Mouse (Mus musculus) liver, adult 2 months (tissue): ENCODE data around the gene Sigirr. TPM values are rescaled to one million over a fixed set of nuclear protein-coding genes. Genes with fewer than 3 reads are reported as not detected.
A peak's percentile ranks its signal among the peaks of the same experiment; 100 is the strongest.

ENCODE experiments used
- DNase-seq: peaks from one replicate; pipeline ENCODE4 v3.0.0-alpha.2; 2011; ENCODE audit warnings: low read depth, low spot score; ENCODE audit errors: extremely low read depth
- H3K27ac ChIP-seq: fragments of 200-500 bp; replicated peaks from 2 replicates; pipeline ENCODE4 v1.5.1; 2012; ENCODE audit warnings: low read depth, mild to moderate bottlenecking, control low read depth, inconsistent platforms, low read length; ENCODE audit not compliant: insufficient read depth
- H3K27me3 ChIP-seq: fragments of 200-500 bp; 2 replicates; pipeline ENCODE4 v1.6.1; 2012; ENCODE audit warnings: mild to moderate bottlenecking, moderate library complexity, low read length, inconsistent platforms; ENCODE audit not compliant: control insufficient read depth, insufficient read depth
- H3K36me3 ChIP-seq: fragments of 200-500 bp; 2 replicates; pipeline ENCODE4 v1.6.1; 2012; ENCODE audit warnings: low read length, inconsistent platforms; ENCODE audit not compliant: control insufficient read depth, insufficient read depth
- H3K4me1 ChIP-seq: fragments of 200-500 bp; 2 replicates; pipeline ENCODE4 v1.6.1; 2011; ENCODE audit warnings: low read length; ENCODE audit not compliant: control insufficient read depth, insufficient read depth
- H3K4me3 ChIP-seq: fragments of 200-500 bp; 2 replicates; pipeline ENCODE4 v1.5.1; 2011; ENCODE audit warnings: low read depth, mild to moderate bottlenecking, control low read depth, low read length, moderate library complexity; ENCODE audit not compliant: insufficient read depth
- H3K79me2 ChIP-seq: fragments of 200-500 bp; 2 replicates; pipeline ENCODE4 v1.6.1; 2012; ENCODE audit warnings: inconsistent platforms, mild to moderate bottlenecking, low read length, moderate library complexity; ENCODE audit not compliant: control insufficient read depth, insufficient read depth
- H3K9ac ChIP-seq: fragments of 200-500 bp; 2 replicates; pipeline ENCODE4 v1.6.1; 2012; ENCODE audit warnings: low read depth, mild to moderate bottlenecking, control low read depth, inconsistent platforms, low read length
- CTCF ChIP-seq: fragments of 200-500 bp; IDR thresholded peaks from 2 replicates; pipeline ENCODE4 v1.5.1; 2011; ENCODE audit warnings: low read depth, low read length, control low read depth
- POLR2A ChIP-seq: fragments of 200-500 bp; IDR thresholded peaks from 2 replicates; pipeline ENCODE4 v1.6.1; 2011; ENCODE audit warnings: low read length, control low read depth; ENCODE audit not compliant: insufficient read depth; ENCODE audit errors: extremely low read depth
- WGBS: fragments of 180-500 bp; shearing (Covaris S2); methylation state at CpG from one replicate; pipeline ENCODE4 v1.1.7; 2018; 5-methylcytosine and 5-hydroxymethylcytosine counted together
- polyA plus RNA-seq: library from polyadenylated mRNA; depleted of rRNA; stranded (reverse); fragments of >200 nt; gene quantifications from 2 replicates; pipeline ENCODE4 v1.2.3, GENCODE M21; 2012
- total RNA-seq: library from RNA; depleted of rRNA; stranded (reverse); fragments of >200 nt; gene quantifications from 2 replicates; pipeline ENCODE4 v1.2.3, GENCODE M21; 2014

The Sigirr gene
- total and polyA plus RNA-seq, 2 experiments = 21.8 to 42.4 TPM

DNA sequence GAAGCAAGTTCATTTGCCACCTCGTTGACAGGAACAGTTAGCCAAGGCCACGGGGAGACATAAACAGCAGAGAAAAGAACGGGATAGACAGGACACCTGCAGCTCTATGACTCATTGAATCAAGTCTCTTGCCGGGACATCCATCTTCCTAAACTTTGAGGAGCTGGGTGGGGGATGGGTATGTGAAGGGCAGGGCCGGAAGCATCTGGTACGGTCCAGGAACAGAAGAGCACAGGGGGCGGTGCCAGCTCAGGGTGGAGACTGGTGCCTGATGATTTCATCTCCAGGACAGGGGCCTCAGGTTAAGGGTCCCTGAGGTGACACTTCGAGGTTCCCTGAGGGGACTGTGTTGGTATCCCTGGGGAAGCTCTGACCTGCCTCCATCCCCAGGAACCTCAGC, 12.5 kb downstream of the Sigirr start:
- no peak overlapping the region for H3K9ac ChIP-seq
- WGBS = 43% methylated on average over 8 of the region's 8 CpGs
- no peaks in the 10 kb centered on the region for H3K27me3 ChIP-seq
- no peaks in the 10 kb centered on the region for H3K36me3 ChIP-seq
- H3K27ac ChIP-seq = no peak overlapping the region
- no peak overlapping the region for H3K4me3 ChIP-seq
- no peak for DNase-seq
- no peaks in the 10 kb centered on the region for H3K79me2 ChIP-seq
- TF ChIP-seq CTCF = no peak
- no peak for TF ChIP-seq POLR2A
- peaks cover 4% of the 10 kb centered on the region for H3K4me1 ChIP-seq

DNA sequence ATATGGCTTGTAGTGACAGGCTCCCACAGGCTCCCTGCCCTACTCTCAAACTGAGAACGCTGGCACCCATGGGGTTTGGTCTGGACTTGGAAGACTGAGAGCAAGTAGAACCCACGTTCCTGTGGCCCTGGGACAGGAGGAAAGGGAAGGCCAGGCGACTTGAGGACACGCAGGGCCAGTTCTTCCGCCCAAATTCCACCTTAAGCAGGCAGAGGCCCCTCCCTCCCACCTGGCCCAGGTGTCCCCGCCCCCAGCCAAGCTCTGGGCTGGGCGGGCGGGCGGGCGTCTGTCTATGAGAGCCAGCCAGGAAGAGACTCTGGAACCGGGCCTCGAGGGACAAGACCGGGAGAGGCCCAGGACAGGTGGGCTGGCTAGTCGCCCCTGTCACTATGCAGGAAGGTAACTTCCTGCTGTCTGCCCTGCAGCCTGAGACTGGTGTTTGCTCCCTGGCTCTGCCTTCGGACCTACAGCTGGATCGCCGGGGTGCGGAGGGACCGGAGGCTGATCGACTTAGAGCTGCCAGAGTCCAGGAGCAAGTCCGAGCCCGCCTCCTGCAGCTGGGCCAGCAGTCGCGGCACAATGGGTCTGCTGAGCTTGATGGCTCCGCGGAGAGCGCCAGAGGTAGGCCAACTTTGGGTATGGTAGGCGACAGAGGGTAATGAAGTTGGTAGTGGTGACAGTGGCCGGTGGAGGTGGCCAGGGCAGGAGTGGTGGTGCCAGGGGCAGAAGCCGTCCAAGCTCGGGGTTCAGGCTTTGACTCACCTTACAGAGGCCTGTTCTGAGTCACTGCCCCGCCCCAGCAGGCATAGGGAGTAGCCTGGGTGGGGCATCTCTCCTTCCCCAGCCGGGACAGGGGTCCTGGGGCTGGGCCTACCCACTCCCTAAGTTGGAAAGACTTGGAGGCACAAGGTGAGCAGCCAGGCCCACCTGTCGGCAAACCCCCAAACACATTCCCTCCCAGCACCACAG, 20.6 kb downstream of the Sigirr start:
- Histone ChIP-seq H3K9ac (peak overlapping the region; percentile 10; the same call in 1 of the 2 replicates), H3K36me3 (no peaks in the 10 kb centered on the region)

DNA sequence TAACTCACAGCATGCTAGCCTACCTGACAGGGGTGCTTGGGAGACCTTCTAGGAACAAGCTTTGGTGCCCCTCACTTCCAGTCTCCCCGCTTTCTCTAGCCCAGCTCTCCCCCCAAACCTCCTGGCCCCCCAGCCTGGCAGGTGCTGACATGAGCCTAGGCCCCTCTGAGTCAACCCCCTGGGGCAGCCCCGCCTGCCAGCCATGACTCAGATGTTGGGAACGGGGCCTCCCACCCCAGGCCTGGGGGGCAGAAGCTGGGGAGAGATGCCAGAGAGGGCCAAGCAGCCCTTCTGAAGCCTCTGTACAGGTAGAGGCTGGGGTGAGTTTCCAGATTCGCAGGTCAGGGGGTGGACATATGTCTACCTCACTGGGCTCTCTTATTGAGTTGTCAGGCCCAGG, 21.5 kb downstream of the Sigirr start:
- H3K4me1 ChIP-seq = no peaks in the 10 kb centered on the region
- no peak overlapping the region for H3K27ac ChIP-seq
- TF ChIP-seq CTCF (no peak), POLR2A (no peak)
- H3K36me3 ChIP-seq = no peaks in the 10 kb centered on the region
- H3K79me2 ChIP-seq = no peaks in the 10 kb centered on the region
- no peak for DNase-seq
- H3K9ac ChIP-seq = no peak overlapping the region
- H3K27me3 ChIP-seq = no peaks in the 10 kb centered on the region
- 91% methylated on average over 4 of the region's 4 CpGs for WGBS
- no peak overlapping the region for H3K4me3 ChIP-seq

More for the DNA sequence above, 20.6 kb downstream of the Sigirr start:
- Histone ChIP-seq H3K79me2 (no peaks in the 10 kb centered on the region), H3K27me3 (no peaks in the 10 kb centered on the region), H3K27ac (no peak overlapping the region), H3K4me1 (no peaks in the 10 kb centered on the region), H3K4me3 (peak overlapping the region; percentile 30; the same call in 1 of the 2 replicates)
- DNase-seq = peak; percentile 50
- WGBS = 45% methylated on average over 32 of the region's 34 CpGs
- TF ChIP-seq CTCF (no peak), POLR2A (no peak)

- no peaks in the 10 kb centered on the region for H3K36me3 ChIP-seq
- no peak within 1 kb of the TSS for H3K4me3 ChIP-seq
- no peak for DNase-seq
- no peak within 1 kb of the TSS for H3K9ac ChIP-seq
- no peaks in the 10 kb centered on the region for H3K4me1 ChIP-seq
- WGBS = 94% methylated on average over 15 of the region's 15 CpGs
- H3K27ac ChIP-seq = no peak within 1 kb of the TSS
- no peak for TF ChIP-seq POLR2A
- TF ChIP-seq CTCF = no peak
- no peaks in the 10 kb centered on the region for H3K79me2 ChIP-seq
- no peaks in the 10 kb centered on the region for H3K27me3 ChIP-seq
Measured at GRCm38 (mm10) chr7:141077841-141078240, 22.5 kb downstream of the Sigirr start, which contains the start of gene Pkp3. Pkp3 (plus strand) TSS chr7:141078218.

DNA sequence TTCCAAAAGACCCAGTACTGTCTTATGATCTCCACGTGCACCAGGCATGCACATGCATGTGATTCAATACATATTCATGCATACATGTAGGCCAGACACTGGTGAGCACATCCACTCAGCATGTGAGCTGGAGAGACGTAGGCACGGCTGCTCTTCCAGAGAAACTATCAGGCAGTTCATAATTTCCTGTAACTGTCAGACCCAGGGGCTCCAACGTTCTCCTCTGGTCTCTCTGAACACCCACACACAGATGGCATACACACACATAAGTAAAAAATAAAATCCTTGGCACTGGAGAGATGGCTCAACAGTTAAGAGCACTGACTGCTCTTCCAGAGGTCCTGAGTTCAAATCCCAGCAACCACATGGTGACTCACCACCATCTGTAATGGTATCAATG, 26.6 kb downstream of the Sigirr start:
- TF ChIP-seq CTCF = no peak
- TF ChIP-seq POLR2A = no peak
- Histone ChIP-seq H3K9ac (no peak overlapping the region), H3K4me3 (no peak overlapping the region), H3K79me2 (no peaks in the 10 kb centered on the region), H3K4me1 (no peaks in the 10 kb centered on the region), H3K36me3 (no peaks in the 10 kb centered on the region), H3K27ac (no peak overlapping the region), H3K27me3 (peaks cover 3% of the 10 kb centered on the region; the same call in 1 of the 2 replicates)
- no peak for DNase-seq
- 79% methylated on average over 4 of the region's 4 CpGs for WGBS
